Mouse (Mus musculus): Measurements from ENCODE around the gene Apeh.

Gene Apeh

GRCm38 (mm10) chr9:108119891-108120411 is 25.5 kb upstream of the Apeh start:
- DNase-seq (ENCODE audit: low spot score), result peak; percentile 40

GRCm38 (mm10) chr9:108117143-108117542 is 22.7 kb upstream of the Apeh start:
- peak; percentile 47 for DNase-seq (ENCODE audit: low spot score)

GRCm38 (mm10) chr9:108115290-108116077 is 21.1 kb upstream of the Apeh start:
- DNase-seq (ENCODE audit: low spot score), result no peak

GRCm38 (mm10) chr9:108112719-108113340 is 18.4 kb upstream of the Apeh start:
- DNase-seq (ENCODE audit: low spot score), result no peak

GRCm38 (mm10) chr9:108111593-108112121 is 17.3 kb upstream of the Apeh start:
- DNase-seq (ENCODE audit: low spot score), result no peak

- DNase-seq (ENCODE audit: low spot score), result no peak
These were observed 16.7 kb upstream of the Apeh start for GRCm38 (mm10) chr9:108111101-108111592.

GRCm38 (mm10) chr9:108110160-108110559 is 15.8 kb upstream of the Apeh start:
- DNase-seq (ENCODE audit: low spot score), result no peak

GRCm38 (mm10) chr9:108107867-108108266 is 13.5 kb upstream of the Apeh start:
- no peak for DNase-seq (ENCODE audit: low spot score)

- DNase-seq (ENCODE audit: low spot score), result no peak
These were observed 11.7 kb upstream of the Apeh start for GRCm38 (mm10) chr9:108106090-108106489.

GRCm38 (mm10) chr9:108105549-108105863 is 11.1 kb upstream of the Apeh start:
- DNase-seq (ENCODE audit: low spot score), result no peak

GRCm38 (mm10) chr9:108104766-108105548 is 10.6 kb upstream of the Apeh start:
- no peak for DNase-seq (ENCODE audit: low spot score)

- DNase-seq (ENCODE audit: low spot score), result no peak
These were observed 5.2 kb upstream of the Apeh start for GRCm38 (mm10) chr9:108099619-108100018.

GRCm38 (mm10) chr9:108095949-108096712 is 1.7 kb upstream of the Apeh start:
- DNase-seq (ENCODE audit: low spot score), result no peak

GRCm38 (mm10) chr9:108095518-108095917 is 1.1 kb upstream of the Apeh start:
- no peak for DNase-seq (ENCODE audit: low spot score)

GRCm38 (mm10) chr9:108094998-108095411 is 599 bp upstream of the Apeh start:
- no peak for DNase-seq (ENCODE audit: low spot score)

GRCm38 (mm10) chr9:108093586-108093985 is 820 bp downstream of the Apeh start:
- no peak for DNase-seq (ENCODE audit: low spot score)

- DNase-seq (ENCODE audit: low spot score), result no peak
These were observed 3.7 kb downstream of the Apeh start for GRCm38 (mm10) chr9:108090611-108091120.

GRCm38 (mm10) chr9:108085261-108085660 is 9.1 kb downstream of the Apeh start:
- DNase-seq (ENCODE audit: low spot score), result no peak

GRCm38 (mm10) chr9:108083561-108083960 is 10.8 kb downstream of the Apeh start:
- no peak for DNase-seq (ENCODE audit: low spot score)

- no peak for DNase-seq (ENCODE audit: low spot score)
These were observed 11.4 kb downstream of the Apeh start, which contains the start of gene Rnf123 for GRCm38 (mm10) chr9:108082988-108083431. TSS of gene Rnf123 (minus strand) at chr9:108083346.

- DNase-seq (ENCODE audit: low spot score), result no peak
These were observed 11.9 kb downstream of the Apeh start for GRCm38 (mm10) chr9:108082549-108082948.

Data from ovary, postnatal 36 days (tissue).